Mouse (Mus musculus): ENCODE measurements around the gene Papss1. TPM values are rescaled to one million over a fixed set of nuclear protein-coding genes. Genes with fewer than 3 reads are reported as not detected.

Papss1 gene
- polyA plus RNA-seq, 1 experiment from 2014 or later, result 71.1 TPM

- 91% methylated on average over 15 of the region's 15 CpGs for WGBS
- H3K4me3 ChIP-seq, result no peak overlapping the region
- no peak overlapping the region for H3K27ac ChIP-seq (replicated peaks)
- DNase-seq (ENCODE audit: low spot score), result no peak
- peaks cover 4% of the 10 kb centered on the region; the same call in 1 of the 2 replicates for H3K4me1 ChIP-seq
- H3K36me3 ChIP-seq (replicated peaks), result peaks cover 69% of the 10 kb centered on the region
- no peaks in the 10 kb centered on the region for H3K27me3 ChIP-seq (replicated peaks; ENCODE audit: low read depth, poor library complexity, severe bottlenecking)
- no peaks in the 10 kb centered on the region for H3K9me3 ChIP-seq
These were observed 28.7 kb downstream of the Papss1 start for GRCm38 (mm10) chr3:131593143-131593798.

GRCm38 (mm10) chr3:131594361-131594760 lies 29.8 kb downstream of the Papss1 start:
- Histone ChIP-seq H3K27me3 (replicated peaks; ENCODE audit: low read depth, poor library complexity, severe bottlenecking) (no peaks in the 10 kb centered on the region), H3K27ac (replicated peaks) (no peak overlapping the region), H3K4me3 (no peak overlapping the region), H3K36me3 (replicated peaks) (peaks cover 60% of the 10 kb centered on the region), H3K9me3 (no peaks in the 10 kb centered on the region), H3K4me1 (peaks cover 4% of the 10 kb centered on the region; the same call in 1 of the 2 replicates)
- no peak for DNase-seq (ENCODE audit: low spot score)
- 93% methylated on average over 11 of the region's 11 CpGs for WGBS

GRCm38 (mm10) chr3:131595546-131596245 lies 31.1 kb downstream of the Papss1 start:
- peaks cover 4% of the 10 kb centered on the region; the same call in 1 of the 2 replicates for H3K4me1 ChIP-seq
- no peak overlapping the region for H3K27ac ChIP-seq (replicated peaks)
- WGBS, result 93% methylated on average over 14 of the region's 14 CpGs
- no peaks in the 10 kb centered on the region for H3K27me3 ChIP-seq (replicated peaks; ENCODE audit: low read depth, poor library complexity, severe bottlenecking)
- H3K36me3 ChIP-seq (replicated peaks), result peaks cover 54% of the 10 kb centered on the region
- no peak for DNase-seq (ENCODE audit: low spot score)
- H3K9me3 ChIP-seq, result no peaks in the 10 kb centered on the region
- H3K4me3 ChIP-seq, result no peak overlapping the region

GRCm38 (mm10) chr3:131600726-131601125 lies 36.2 kb downstream of the Papss1 start:
- Histone ChIP-seq H3K36me3 (replicated peaks) (peaks cover 56% of the 10 kb centered on the region), H3K4me1 (peaks cover 4% of the 10 kb centered on the region; the same call in 1 of the 2 replicates), H3K9me3 (no peaks in the 10 kb centered on the region), H3K27ac (replicated peaks) (no peak overlapping the region), H3K4me3 (no peak overlapping the region), H3K27me3 (replicated peaks; ENCODE audit: low read depth, poor library complexity, severe bottlenecking) (no peaks in the 10 kb centered on the region)
- no peak for DNase-seq (ENCODE audit: low spot score)
- 95% methylated on average over 11 of the region's 11 CpGs for WGBS

GRCm38 (mm10) chr3:131601366-131601765 lies 36.8 kb downstream of the Papss1 start:
- Histone ChIP-seq H3K27me3 (replicated peaks; ENCODE audit: low read depth, poor library complexity, severe bottlenecking) (no peaks in the 10 kb centered on the region), H3K36me3 (replicated peaks) (peaks cover 62% of the 10 kb centered on the region), H3K9me3 (no peaks in the 10 kb centered on the region), H3K4me1 (peaks cover 4% of the 10 kb centered on the region; the same call in 1 of the 2 replicates), H3K4me3 (no peak overlapping the region), H3K27ac (replicated peaks) (no peak overlapping the region)
- WGBS, result 89% methylated on average over 1 of the region's 1 CpGs
- no peak for DNase-seq (ENCODE audit: low spot score)

- Histone ChIP-seq H3K4me3 (no peak overlapping the region), H3K36me3 (replicated peaks) (peaks cover 69% of the 10 kb centered on the region), H3K27me3 (replicated peaks; ENCODE audit: low read depth, poor library complexity, severe bottlenecking) (no peaks in the 10 kb centered on the region), H3K4me1 (no peaks in the 10 kb centered on the region), H3K27ac (replicated peaks) (no peak overlapping the region), H3K9me3 (no peaks in the 10 kb centered on the region)
- no peak for DNase-seq (ENCODE audit: low spot score)
- WGBS, result 69% methylated on average over 4 of the region's 4 CpGs
These were observed 38.4 kb downstream of the Papss1 start for GRCm38 (mm10) chr3:131602995-131603414.

GRCm38 (mm10) chr3:131608112-131608511 lies 43.5 kb downstream of the Papss1 start:
- H3K4me1 ChIP-seq, result peaks cover 3% of the 10 kb centered on the region
- H3K27me3 ChIP-seq (replicated peaks; ENCODE audit: low read depth, poor library complexity, severe bottlenecking), result no peaks in the 10 kb centered on the region
- DNase-seq (ENCODE audit: low spot score), result no peak
- H3K4me3 ChIP-seq, result no peak overlapping the region
- 93% methylated on average over 6 of the region's 6 CpGs for WGBS
- no peaks in the 10 kb centered on the region for H3K9me3 ChIP-seq
- no peak overlapping the region for H3K27ac ChIP-seq (replicated peaks)
- H3K36me3 ChIP-seq (replicated peaks), result peaks cover 83% of the 10 kb centered on the region

- no peaks in the 10 kb centered on the region for H3K27me3 ChIP-seq (replicated peaks; ENCODE audit: low read depth, poor library complexity, severe bottlenecking)
- H3K4me1 ChIP-seq, result peaks cover 17% of the 10 kb centered on the region
- H3K9me3 ChIP-seq, result no peaks in the 10 kb centered on the region
- no peak overlapping the region for H3K27ac ChIP-seq (replicated peaks)
- DNase-seq (ENCODE audit: low spot score), result no peak
- H3K4me3 ChIP-seq, result no peak overlapping the region
- peaks cover 81% of the 10 kb centered on the region for H3K36me3 ChIP-seq (replicated peaks)
- WGBS, result 90% methylated on average over 4 of the region's 4 CpGs
These were observed 45.1 kb downstream of the Papss1 start for GRCm38 (mm10) chr3:131609651-131610050.

GRCm38 (mm10) chr3:131610595-131610994 lies 46.0 kb downstream of the Papss1 start:
- peaks cover 21% of the 10 kb centered on the region for H3K4me1 ChIP-seq
- H3K4me3 ChIP-seq, result no peak overlapping the region
- no peaks in the 10 kb centered on the region for H3K27me3 ChIP-seq (replicated peaks; ENCODE audit: low read depth, poor library complexity, severe bottlenecking)
- no peak for DNase-seq (ENCODE audit: low spot score)
- no peaks in the 10 kb centered on the region for H3K9me3 ChIP-seq
- H3K36me3 ChIP-seq (replicated peaks), result peaks cover 79% of the 10 kb centered on the region
- 85% methylated on average over 6 of the region's 6 CpGs for WGBS
- no peak overlapping the region for H3K27ac ChIP-seq (replicated peaks)

GRCm38 (mm10) chr3:131612847-131613246 lies 48.3 kb downstream of the Papss1 start:
- peaks cover 73% of the 10 kb centered on the region for H3K36me3 ChIP-seq (replicated peaks)
- H3K27me3 ChIP-seq (replicated peaks; ENCODE audit: low read depth, poor library complexity, severe bottlenecking), result no peaks in the 10 kb centered on the region
- DNase-seq (ENCODE audit: low spot score), result no peak
- no peaks in the 10 kb centered on the region for H3K9me3 ChIP-seq
- 75% methylated on average over 5 of the region's 5 CpGs for WGBS
- H3K27ac ChIP-seq (replicated peaks), result no peak overlapping the region
- peaks cover 21% of the 10 kb centered on the region for H3K4me1 ChIP-seq
- no peak overlapping the region for H3K4me3 ChIP-seq

- Histone ChIP-seq H3K9me3 (no peaks in the 10 kb centered on the region), H3K4me1 (peaks cover 21% of the 10 kb centered on the region), H3K4me3 (no peak overlapping the region), H3K36me3 (replicated peaks) (peaks cover 73% of the 10 kb centered on the region), H3K27me3 (replicated peaks; ENCODE audit: low read depth, poor library complexity, severe bottlenecking) (no peaks in the 10 kb centered on the region), H3K27ac (replicated peaks) (no peak overlapping the region)
- DNase-seq (ENCODE audit: low spot score), result peak; percentile 58
- 35% methylated on average over 8 of the region's 8 CpGs for WGBS
These were observed 49.5 kb downstream of the Papss1 start for GRCm38 (mm10) chr3:131614056-131614455.

- no peak overlapping the region for H3K4me3 ChIP-seq
- peaks cover 50% of the 10 kb centered on the region for H3K36me3 ChIP-seq (replicated peaks)
- 93% methylated on average over 18 of the region's 18 CpGs for WGBS
- H3K27me3 ChIP-seq (replicated peaks; ENCODE audit: low read depth, poor library complexity, severe bottlenecking), result no peaks in the 10 kb centered on the region
- H3K4me1 ChIP-seq, result peaks cover 12% of the 10 kb centered on the region
- no peak overlapping the region for H3K27ac ChIP-seq (replicated peaks)
- DNase-seq (ENCODE audit: low spot score), result no peak
- no peaks in the 10 kb centered on the region for H3K9me3 ChIP-seq
These were observed 54.2 kb downstream of the Papss1 start for GRCm38 (mm10) chr3:131618580-131619338.

All from embryonic facial prominence, embryonic 10.5 days (tissue).